Mouse (Mus musculus): ENCODE data around the gene Cbr1. TPM values are rescaled to one million over a fixed set of nuclear protein-coding genes. Genes with fewer than 3 reads are reported as not detected.

The Cbr1 gene
- total RNA-seq, 2 experiments from 2014 or later = 65.7 to 67.0 TPM

Other genes with a start within 250 kb of the Cbr1 start
- gene Setd4, start 1.8 kb upstream of the Cbr1 start, total RNA-seq (2021) = 10 to 100 TPM in 1 of 2 experiments, 1 to 10 TPM in 1; 8.9 to 11.9 TPM
- 1 to 10 TPM; 3.1 to 3.9 TPM for gene Gm5678, start 22.2 kb downstream of the Cbr1 start, total RNA-seq (2021)
- gene Cbr3, start 77.4 kb downstream of the Cbr1 start, total RNA-seq (2021) = 10 to 100 TPM; 14.5 to 15.9 TPM
- gene Dop1b, start 106.1 kb downstream of the Cbr1 start, total RNA-seq (2021) = 100 to 1,000 TPM in 1 of 2 experiments, 10 to 100 TPM in 1; 90.5 to 103 TPM
- 10 to 100 TPM; 21.6 to 33.0 TPM for gene Morc3, start 226.3 kb downstream of the Cbr1 start, total RNA-seq (2021)

Data from left cerebral cortex, postnatal 36 days (tissue).